Mouse (Mus musculus): ENCODE measurements around the gene Mfge8.

The Mfge8 gene

GRCm38 (mm10) chr7:79130385-79130784 lies 18.5 kb downstream of the Mfge8 start:
- no peak for DNase-seq (ENCODE audit: low read depth, low spot score)

GRCm38 (mm10) chr7:79129883-79130282 lies 19.0 kb downstream of the Mfge8 start:
- no peak for DNase-seq (ENCODE audit: low read depth, low spot score)

DNA sequence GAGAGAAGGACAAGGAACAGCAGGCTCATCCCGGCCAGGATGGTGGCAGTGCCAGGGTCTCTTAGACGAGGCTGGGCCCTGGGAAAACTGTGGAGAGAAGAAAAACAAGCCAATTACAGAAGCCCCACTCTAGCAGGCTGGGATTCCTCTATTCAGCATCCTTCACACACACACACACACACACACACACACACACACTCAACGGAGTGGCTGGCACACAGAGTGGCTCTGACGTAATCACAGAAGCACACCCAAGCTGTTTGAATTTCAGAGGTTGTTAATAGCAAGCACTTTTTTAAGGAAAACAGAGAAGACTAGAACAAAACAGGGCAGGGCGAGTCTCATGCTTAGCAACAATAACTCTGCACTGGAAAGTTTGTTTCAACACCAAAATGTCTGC lies 25.4 kb downstream of the Mfge8 start:
- no peak for DNase-seq (ENCODE audit: low read depth, low spot score)

DNA sequence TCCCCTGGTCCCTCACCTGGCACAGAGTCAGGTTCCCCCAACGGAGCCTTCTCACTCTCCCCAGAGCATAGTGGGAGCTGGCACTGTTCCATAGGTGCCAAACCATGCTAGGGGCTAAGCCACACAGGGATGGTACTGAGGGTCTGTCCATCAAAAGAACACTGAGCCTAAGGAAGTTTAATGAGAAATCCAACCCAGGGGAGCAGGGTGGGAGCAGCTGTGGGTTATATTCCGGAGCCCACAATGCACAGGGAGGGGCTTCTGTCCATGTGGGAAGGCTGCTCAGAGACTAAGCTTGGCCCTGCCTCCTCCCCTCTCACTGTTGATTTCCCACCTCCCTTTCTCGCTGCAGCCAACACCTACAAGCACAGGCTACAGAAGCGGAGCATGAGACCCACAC lies 35.0 kb downstream of the Mfge8 start:
- no peak for DNase-seq (ENCODE audit: low read depth, low spot score)

GRCm38 (mm10) chr7:79096492-79096891 lies 52.4 kb downstream of the Mfge8 start:
- no peak for DNase-seq (ENCODE audit: low read depth, low spot score)

- peak; percentile 17 for DNase-seq (ENCODE audit: low read depth, low spot score)
These were observed 59.7 kb downstream of the Mfge8 start for GRCm38 (mm10) chr7:79089111-79089510.

Data from 3T3-L1 (cell line).